Mouse (Mus musculus): ENCODE results near the gene Slc11a2.
A peak's percentile ranks its signal among the peaks of the same experiment; 100 is the strongest.

DNA sequence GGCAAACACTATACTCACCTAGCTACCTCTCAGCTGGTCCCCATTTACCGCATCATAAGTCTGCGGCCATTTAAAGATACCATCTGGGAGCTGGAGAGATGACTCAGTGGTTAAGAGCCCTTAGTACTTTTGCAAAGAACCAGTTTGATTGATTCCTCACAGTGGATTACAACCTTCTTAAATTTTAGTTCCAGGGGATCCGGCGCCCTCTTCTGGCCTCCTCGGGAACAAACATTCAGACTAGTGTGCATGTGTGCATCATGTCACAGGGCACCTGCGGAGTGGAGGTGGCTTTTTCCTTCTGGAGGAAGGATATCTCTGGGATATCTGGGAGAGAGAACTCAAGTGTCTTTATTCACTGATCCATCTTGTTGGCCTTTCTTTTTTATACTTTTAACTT is 38.8 kb upstream of the Slc11a2 start:
- TF ChIP-seq POLR2A (IDR thresholded peaks at IDR 0.05; ENCODE audit: borderline replicate concordance, insufficient read depth, low read length) (no peak), CTCF (IDR thresholded peaks at IDR 0.05; ENCODE audit: borderline replicate concordance, insufficient read depth, low read depth, low read length) (peak; percentile 60; the same call in 1 of the 2 replicates)
